Mouse (Mus musculus) cerebellum, adult 2 months (tissue): ENCODE data around the gene Atxn2.

Source experiments
- CTCF ChIP-seq: fragments of 200-500 bp; IDR thresholded peaks from 2 replicates; pipeline ENCODE4 v1.5.1; 2011; ENCODE audit warnings: low read depth, mild to moderate bottlenecking, control low read depth, low read length, moderate library complexity, borderline replicate concordance; ENCODE audit not compliant: insufficient read depth
- POLR2A ChIP-seq: fragments of 200-500 bp; IDR thresholded peaks from 2 replicates; pipeline ENCODE4 v1.6.1; 2011; ENCODE audit warnings: low read length, control low read depth, borderline replicate concordance; ENCODE audit not compliant: insufficient read depth

GRCm38 (mm10) chr5:121670412-121670811 lies 40.7 kb upstream of the Atxn2 start:
- TF ChIP-seq CTCF (peak; percentile 36; the same call in 1 of the 2 replicates), POLR2A (no peak)
